ENCODE assay signal across 15 mouse cellular contexts in the genomic region with DNA sequence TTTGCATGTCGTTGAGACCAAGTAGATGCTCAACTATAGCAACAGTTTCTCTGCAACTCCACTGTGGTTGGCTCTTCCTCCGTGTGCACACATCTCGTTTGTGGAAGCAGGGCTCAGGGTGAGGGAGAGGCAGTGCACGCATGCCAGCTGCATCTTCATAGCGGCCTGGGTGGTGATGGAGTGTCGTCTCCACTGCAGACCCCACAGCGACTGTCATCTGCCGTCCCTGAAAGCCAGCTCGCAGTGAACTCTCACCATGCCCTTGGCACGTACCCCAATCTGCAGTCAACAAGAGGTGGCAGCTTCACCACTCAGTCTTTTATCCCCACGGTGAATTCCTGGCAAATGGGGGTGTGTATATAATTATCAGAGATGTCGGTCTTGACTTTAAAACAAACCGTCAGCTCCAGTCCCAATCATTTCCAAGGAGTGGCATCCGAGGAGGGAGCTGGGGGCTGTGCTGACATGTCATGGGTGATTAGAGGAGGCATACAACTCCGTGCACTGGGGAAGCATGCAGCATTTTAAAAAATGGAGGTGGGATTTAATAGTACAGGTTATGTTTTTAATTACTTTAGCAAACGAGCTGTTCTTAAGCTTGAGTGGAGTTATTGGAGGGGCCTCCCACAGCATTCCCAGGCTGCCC. TPM values are rescaled to one million over a fixed set of nuclear protein-coding genes. Genes with fewer than 3 reads are reported as not detected.
"Had no signal": no experiment of that assay in that cellular context is flagged by ENCODE, and none has a peak within 500 bp of the region (broad histone marks: within the 10 kb centered on the region; RNA-seq: fewer than 3 reads in every experiment).

No protein-coding gene starts in this region.

- H3K4me3 ChIP-seq: layer of hippocampus, adult 2 months; limb, embryonic 10.5 days; liver, embryonic 15.5 days; myocyte; neural tube, embryonic 15.5 days had no signal

- H3K36me3 ChIP-seq: limb, embryonic 10.5 days; liver, embryonic 15.5 days; neural tube, embryonic 15.5 days had no signal

- H3K4me2 ChIP-seq: liver, embryonic 11.5 days; liver, embryonic 15.5 days; neural tube, embryonic 15.5 days had no signal

- H3K9ac ChIP-seq: liver, embryonic 15.5 days; neural tube, embryonic 15.5 days had no signal

- H3K9me3 ChIP-seq: limb, embryonic 10.5 days; liver, embryonic 15.5 days; neural tube, embryonic 15.5 days had no signal

- H3K4me1 ChIP-seq: liver, embryonic 15.5 days had no signal

- H3K27me3 ChIP-seq: liver, embryonic 15.5 days had no signal

- H3K27ac ChIP-seq: layer of hippocampus, adult 2 months; limb, embryonic 10.5 days; liver, embryonic 15.5 days; neural tube, embryonic 15.5 days had no signal

- ATAC-seq: lung, postnatal 0 days had no signal

- DNase-seq: kidney, postnatal 10 days; kidney, postnatal 4 days; lung, adult 2 months; lung, postnatal 36 days; right cerebral cortex, adult 18-20 months; right cerebral cortex, postnatal 25 days; thymus, postnatal 36 days had no signal

RNA-seq across cellular contexts. Expression of a gene that starts 40.7 kb away (rescaled TPM):
- total RNA-seq: megakaryocyte progenitor cell, adult 5-6 weeks had no signal
- polyA plus RNA-seq: myocyte had no signal
